Mouse (Mus musculus): Measurements from ENCODE around the gene Tcl1b5. TPM values are rescaled to one million over a fixed set of nuclear protein-coding genes. Genes with fewer than 3 reads are reported as not detected.

The Tcl1b5 gene
- polyA plus RNA-seq, 1 experiment from 2014 or later, result not detected

DNA sequence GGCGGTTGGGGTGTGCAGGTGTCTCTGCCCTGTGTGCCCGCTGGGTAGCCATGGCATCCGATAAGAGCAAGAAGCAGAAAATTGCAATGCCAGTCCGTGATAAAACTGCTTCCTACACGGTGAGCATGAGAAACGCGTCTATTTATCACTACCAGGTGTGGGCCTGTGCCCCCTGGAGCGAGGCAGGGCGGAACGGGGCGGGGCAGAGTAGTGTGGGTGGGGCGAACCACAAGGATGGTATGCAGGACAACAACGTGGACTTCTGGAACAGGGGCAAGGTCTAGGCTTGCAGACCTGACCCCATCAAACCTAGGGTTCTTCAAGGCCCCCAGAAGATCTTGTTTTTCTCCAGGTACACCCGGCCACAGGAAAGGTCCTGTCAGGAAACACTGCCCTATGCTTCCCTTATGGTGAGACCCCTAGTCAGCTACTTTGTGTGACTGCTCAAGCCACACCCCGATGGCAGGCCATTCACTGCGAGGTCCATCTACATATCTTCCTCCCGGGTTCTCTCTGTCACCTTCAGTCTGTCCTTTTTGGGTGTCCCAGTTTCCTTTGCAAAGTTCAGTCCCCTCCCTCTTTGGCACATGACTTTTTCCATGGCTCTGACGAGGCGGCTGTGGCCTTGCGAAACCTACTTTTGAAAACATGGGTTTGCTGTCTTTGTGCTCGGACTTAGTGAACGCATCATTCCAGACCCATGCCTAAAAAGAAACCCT lies 46.6 kb downstream of the Tcl1b5 start, which contains the start of gene Tcl1:
Gene Tcl1 (minus strand): TSS at position 193 of the 719 bp plus-strand sequence.
- WGBS, result 93% methylated on average over 22 of the region's 22 CpGs
- H3K36me3 ChIP-seq (replicated peaks), result no peaks in the 10 kb centered on the region
- H3K4me1 ChIP-seq, result 0 out of 2 replicates have a peak, but pooled peaks cover 5% of the 10 kb centered on the region
- H3K27me3 ChIP-seq (replicated peaks; ENCODE audit: low read depth, poor library complexity, severe bottlenecking), result no peaks in the 10 kb centered on the region
- no peak within 1 kb of the TSS for H3K4me3 ChIP-seq
- H3K27ac ChIP-seq (replicated peaks), result no peak within 1 kb of the TSS
- H3K9me3 ChIP-seq, result no peaks in the 10 kb centered on the region
- no peak for DNase-seq (ENCODE audit: low spot score)

DNA sequence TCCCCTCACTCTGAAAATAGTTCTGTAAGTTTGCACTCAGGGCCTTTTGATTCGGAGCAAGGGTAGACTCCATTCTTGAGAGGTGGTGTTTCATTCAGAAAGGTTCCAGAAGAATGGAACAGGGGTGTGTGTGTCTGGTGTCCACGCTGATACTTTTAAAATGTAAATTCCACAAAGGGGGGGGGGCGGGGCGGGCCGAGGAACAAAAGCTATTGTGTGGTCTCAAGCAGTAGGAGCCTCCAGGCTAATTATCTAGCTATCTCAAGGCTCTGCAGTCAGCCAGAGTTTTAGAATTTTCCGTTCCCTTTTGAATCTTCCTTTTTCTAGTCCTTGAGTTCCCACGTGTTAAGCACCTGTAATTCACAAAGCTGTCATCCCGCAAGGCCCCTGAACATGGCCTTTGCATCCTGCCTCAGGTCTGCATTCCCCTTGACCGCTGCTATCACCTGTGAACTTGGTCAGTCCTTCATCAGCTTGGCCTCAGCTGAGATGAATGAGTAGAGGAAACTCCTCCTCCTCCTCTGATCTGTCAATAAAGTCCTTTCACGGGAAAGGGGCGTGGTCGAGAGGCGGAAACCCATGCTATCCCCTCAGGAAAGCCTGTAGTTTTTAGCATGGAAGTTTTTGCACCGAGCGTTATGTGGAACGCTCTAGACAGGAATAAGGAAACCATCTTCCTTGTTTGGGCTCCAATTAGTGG lies 48.6 kb downstream of the Tcl1b5 start:
- DNase-seq (ENCODE audit: low spot score), result no peak
- Histone ChIP-seq H3K36me3 (replicated peaks) (no peaks in the 10 kb centered on the region), H3K4me3 (no peak overlapping the region), H3K27me3 (replicated peaks; ENCODE audit: low read depth, poor library complexity, severe bottlenecking) (no peaks in the 10 kb centered on the region), H3K27ac (replicated peaks) (no peak overlapping the region), H3K9me3 (no peaks in the 10 kb centered on the region), H3K4me1 (0 out of 2 replicates have a peak, but pooled peaks cover 5% of the 10 kb centered on the region)
- whole genome bisulfite sequencing, result 49% methylated on average over 16 of the region's 16 CpGs

Other genes with a start within 250 kb of the Tcl1b5 start
- 0.24 and 0.26 TPM in 2 replicates for gene Syne3, start 166.5 kb upstream of the Tcl1b5 start, polyA plus RNA-seq (2016; fragmentation: Nextera tagmentation; extraction: Ambion mirVana)
- 218 and 234 TPM in 2 replicates for gene Glrx5, start 143.7 kb upstream of the Tcl1b5 start, polyA plus RNA-seq (2016; fragmentation: Nextera tagmentation; extraction: Ambion mirVana)
- not detected in 2 replicates for gene Tcl1b2, start 30.3 kb upstream of the Tcl1b5 start, polyA plus RNA-seq (2016; fragmentation: Nextera tagmentation; extraction: Ambion mirVana)
- not detected in 2 replicates for gene Tcl1b1, start 16.7 kb upstream of the Tcl1b5 start, polyA plus RNA-seq (2016; fragmentation: Nextera tagmentation; extraction: Ambion mirVana)
- not detected in 2 replicates for gene Tcl1b3, start 14.7 kb downstream of the Tcl1b5 start, polyA plus RNA-seq (2016; fragmentation: Nextera tagmentation; extraction: Ambion mirVana)
- not detected in 2 replicates for gene Tcl1b4, start 25.6 kb downstream of the Tcl1b5 start, polyA plus RNA-seq (2016; fragmentation: Nextera tagmentation; extraction: Ambion mirVana)
- gene Tcl1, start 46.4 kb downstream of the Tcl1b5 start, polyA plus RNA-seq (2016; fragmentation: Nextera tagmentation; extraction: Ambion mirVana), result not detected in 2 replicates
- gene Tunar, start 157.5 kb downstream of the Tcl1b5 start, polyA plus RNA-seq (2016; fragmentation: Nextera tagmentation; extraction: Ambion mirVana), result 0.79 and 0.82 TPM in 2 replicates

Measured in embryonic facial prominence, embryonic 10.5 days (tissue).